Mouse (Mus musculus) limb, embryonic 11.5 days (tissue): ENCODE measurements at regions not wholly inside any gene's neighbourhood (a gene's known extent, or its start where the extent isn't known, plus 50 kb on each side); places are given as distances from the start of the nearest gene placed in this dataset.

Experiments
- ATAC-seq: fragments of 200-750 bp; cut with Nextera tagmentation; 2 replicates; pipeline ENCODE4 v1.8.0; 2017; ENCODE audit warnings: low read depth; ENCODE audit not compliant: insufficient number of reproducible peaks, low FRiP score, low TSS enrichment
- DNase-seq: peaks from one replicate; pipeline ENCODE4 v3.0.0-alpha.2; 2015; ENCODE audit warnings: low spot score
- H3K27ac ChIP-seq: fragments of 300-500 bp; sonication (generic); replicated peaks from 2 replicates; pipeline ENCODE4 v1.5.1; 2014; ENCODE audit warnings: low read depth, mild to moderate bottlenecking, low read length
- H3K27me3 ChIP-seq: fragments of 300-500 bp; sonication (generic); 2 replicates; pipeline ENCODE4 v1.6.1; 2014; ENCODE audit warnings: mild to moderate bottlenecking, low read length, mixed read lengths; ENCODE audit not compliant: control insufficient read depth, insufficient read depth
- H3K36me3 ChIP-seq: fragments of 300-500 bp; sonication (generic); 2 replicates; pipeline ENCODE4 v1.6.1; 2014; ENCODE audit warnings: mild to moderate bottlenecking, low read length, moderate library complexity, mixed read lengths; ENCODE audit not compliant: control insufficient read depth, insufficient read depth
- H3K4me1 ChIP-seq: fragments of 300-500 bp; sonication (generic); 2 replicates; pipeline ENCODE4 v1.6.1; 2014; ENCODE audit warnings: low read length, mixed read lengths; ENCODE audit not compliant: control insufficient read depth, insufficient read depth
- H3K4me2 ChIP-seq: fragments of 300-500 bp; sonication (generic); 2 replicates; pipeline ENCODE4 v1.6.1; 2014; ENCODE audit warnings: low read depth, mild to moderate bottlenecking, moderate library complexity; ENCODE audit not compliant: severe bottlenecking
- H3K4me3 ChIP-seq: fragments of 300-500 bp; sonication (generic); 2 replicates; pipeline ENCODE4 v1.5.1; 2014; ENCODE audit warnings: low read depth, low read length
- H3K9ac ChIP-seq: fragments of 300-500 bp; sonication (generic); 2 replicates; pipeline ENCODE4 v1.6.1; 2014; ENCODE audit warnings: mild to moderate bottlenecking, low read length
- H3K9me3 ChIP-seq: fragments of 300-500 bp; sonication (generic); 2 replicates; pipeline ENCODE4 v1.6.1; 2016; ENCODE audit warnings: low read length; ENCODE audit not compliant: control insufficient read depth
- WGBS: fragments of 180-500 bp; shearing (Covaris S2); extraction: QIAGEN DNeasy Blood & Tissue Kit; methylation state at CpG from one replicate; pipeline ENCODE4 v1.1.7; 2014; 5-methylcytosine and 5-hydroxymethylcytosine counted together

GRCm38 (mm10) chr10:50136165-50136564, 347.6 kb upstream of the Grik2 start:
- no peak overlapping the region for H3K9ac ChIP-seq
- no peak overlapping the region for H3K4me2 ChIP-seq
- H3K27me3 ChIP-seq: no peaks in the 10 kb centered on the region
- 83% methylated on average over 1 of the region's 1 CpGs for WGBS
- DNase-seq: no peak
- H3K4me1 ChIP-seq: no peaks in the 10 kb centered on the region
- no peaks in the 10 kb centered on the region for H3K9me3 ChIP-seq
- no peaks in the 10 kb centered on the region for H3K36me3 ChIP-seq
- no peak overlapping the region for H3K4me3 ChIP-seq
- ATAC-seq: no peak
- no peak overlapping the region for H3K27ac ChIP-seq

DNA sequence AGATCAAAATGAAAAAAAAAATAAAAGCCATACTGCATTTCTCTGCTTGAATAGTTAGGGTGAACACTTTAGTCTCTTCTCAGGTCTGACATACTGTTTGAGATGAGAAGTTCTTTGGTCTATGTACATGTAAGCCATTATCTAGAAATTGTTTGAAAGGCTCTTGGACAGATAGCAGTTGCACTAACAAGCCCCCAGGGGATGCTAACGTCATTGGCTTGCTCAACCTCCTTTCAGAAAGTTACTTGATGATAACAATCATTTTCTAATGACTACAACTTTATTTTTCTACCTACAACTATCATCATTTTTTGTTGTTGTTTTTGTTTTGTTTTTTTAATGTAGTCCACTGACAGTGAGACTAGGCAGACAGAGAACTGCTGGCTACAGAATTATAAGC, 346.9 kb upstream of the Grik2 start:
- Histone ChIP-seq H3K4me1 (no peaks in the 10 kb centered on the region), H3K9me3 (no peaks in the 10 kb centered on the region), H3K4me3 (no peak overlapping the region), H3K27ac (no peak overlapping the region), H3K36me3 (no peaks in the 10 kb centered on the region), H3K27me3 (no peaks in the 10 kb centered on the region), H3K4me2 (no peak overlapping the region), H3K9ac (no peak overlapping the region)
- ATAC-seq: no peak
- DNase-seq: no peak
- 56% methylated on average over 1 of the region's 1 CpGs for WGBS
